Mouse (Mus musculus): Measurements from ENCODE around the gene Cysrt1.

Cysrt1 gene

DNA sequence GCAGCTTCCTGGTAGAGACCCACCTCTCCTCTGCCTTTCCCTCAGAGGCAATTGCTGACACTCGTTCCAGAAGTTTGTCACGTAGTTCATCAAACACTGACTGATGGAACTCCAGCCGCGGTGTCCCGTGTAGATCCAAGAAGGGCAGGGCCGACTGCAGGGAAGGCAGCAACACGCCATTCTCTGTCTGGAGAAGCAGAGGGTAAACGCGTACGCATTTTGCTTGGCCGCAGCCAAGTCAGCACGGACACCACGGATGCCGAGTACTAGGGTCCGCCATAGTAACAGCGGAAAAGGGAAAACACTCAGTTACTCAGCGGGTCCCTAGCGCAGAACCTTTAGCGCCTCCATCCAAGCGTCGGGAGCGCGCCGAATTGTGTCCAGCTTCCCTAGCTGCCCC is 31.6 kb downstream of the Cysrt1 start:
- no peak for DNase-seq (ENCODE audit: low read depth)

DNA sequence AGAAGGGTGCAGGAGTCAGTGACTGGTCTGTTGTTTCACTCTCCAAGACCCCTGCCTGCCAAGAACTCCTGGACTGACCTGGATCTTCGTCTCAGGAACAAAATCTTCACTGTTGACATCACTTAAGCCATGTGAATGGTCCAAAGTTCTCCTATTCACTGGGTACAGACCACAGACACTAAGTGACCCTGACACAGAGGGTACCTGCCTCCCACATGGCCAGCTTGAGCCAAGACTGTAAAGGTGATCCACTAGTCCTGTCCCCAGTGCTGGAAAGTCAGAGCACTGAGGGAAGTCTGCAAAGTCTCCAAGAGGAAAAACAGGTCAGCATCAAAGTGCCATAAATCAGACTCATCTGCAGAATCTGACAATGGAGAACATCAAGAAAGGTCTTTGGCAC is 34.7 kb downstream of the Cysrt1 start:
- DNase-seq (ENCODE audit: low read depth) = no peak

GRCm38 (mm10) chr2:25203631-25204214 is 38.5 kb downstream of the Cysrt1 start:
- DNase-seq (ENCODE audit: low read depth) = no peak

- DNase-seq (ENCODE audit: low read depth) = no peak
Observed at GRCm38 (mm10) chr2:25200631-25201030, 41.6 kb downstream of the Cysrt1 start.

GRCm38 (mm10) chr2:25197946-25198345 is 44.3 kb downstream of the Cysrt1 start:
- no peak for DNase-seq (ENCODE audit: low read depth)

DNA sequence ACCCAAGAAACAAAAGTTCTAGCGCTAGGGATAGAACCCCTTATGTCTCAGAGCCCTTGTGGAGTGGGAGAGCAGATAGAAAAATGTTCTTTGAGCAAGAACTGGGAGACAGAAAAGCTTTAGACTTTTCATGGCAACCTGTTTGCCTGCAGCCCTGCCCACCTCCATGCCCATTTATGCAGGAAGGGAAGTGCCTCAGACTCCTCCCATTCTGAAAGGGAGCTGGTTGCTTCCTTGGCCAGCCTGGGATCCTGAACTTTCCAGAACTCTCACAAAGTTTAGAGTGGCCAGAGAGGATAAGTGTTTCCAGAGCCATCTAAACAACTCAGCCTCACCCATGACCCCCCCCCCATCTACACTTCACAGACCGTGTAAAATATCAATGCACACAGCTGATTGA is 45.1 kb downstream of the Cysrt1 start:
- no peak for DNase-seq (ENCODE audit: low read depth)

DNA sequence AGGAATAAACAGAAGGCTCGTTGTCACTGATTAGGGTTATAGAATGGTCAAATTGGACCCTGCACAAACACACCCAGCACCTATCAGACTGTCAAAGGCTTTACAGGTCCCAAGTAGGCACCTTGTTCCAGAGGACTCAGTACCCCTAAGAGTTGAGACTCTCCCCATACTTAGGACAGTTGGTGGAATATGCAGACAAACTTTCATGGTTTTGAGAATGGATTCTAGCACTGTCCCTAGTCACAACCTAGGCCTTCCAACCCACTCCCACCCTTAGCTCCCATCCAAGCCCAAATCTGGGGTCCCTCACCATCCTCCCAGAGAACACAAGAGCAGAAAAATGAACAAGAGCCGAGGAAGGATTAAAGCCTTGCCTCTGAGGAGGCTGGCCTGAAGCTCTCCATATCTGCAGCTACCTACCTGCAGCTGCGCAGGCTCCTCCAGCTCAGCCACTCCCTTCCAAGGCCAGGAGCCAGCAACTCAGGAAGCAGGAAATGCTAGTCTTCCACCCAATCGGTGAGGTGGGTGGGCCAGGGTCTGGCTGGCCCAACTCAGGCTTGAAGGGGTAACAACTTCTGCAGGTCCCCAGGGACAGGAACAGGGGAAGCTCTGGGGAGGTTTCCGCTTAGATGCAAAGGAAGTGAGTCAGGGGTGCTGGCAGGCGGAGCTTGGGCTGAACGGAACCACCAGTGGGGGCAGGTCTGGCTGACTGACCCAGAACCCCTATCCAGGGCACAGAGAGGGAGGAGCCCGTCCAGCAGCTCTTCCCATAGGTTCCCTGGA is 45.9 kb downstream of the Cysrt1 start, which contains the start of gene Tor4a:
Gene Tor4a (minus strand): TSS at position 715 of the 783 bp plus-strand sequence.
- DNase-seq (ENCODE audit: low read depth) = peak; percentile 72

- DNase-seq (ENCODE audit: low read depth) = no peak
Observed at GRCm38 (mm10) chr2:25195211-25196156, 46.8 kb downstream of the Cysrt1 start.

- no peak for DNase-seq (ENCODE audit: low read depth)
Observed at GRCm38 (mm10) chr2:25194486-25195171, 47.6 kb downstream of the Cysrt1 start.

DNA sequence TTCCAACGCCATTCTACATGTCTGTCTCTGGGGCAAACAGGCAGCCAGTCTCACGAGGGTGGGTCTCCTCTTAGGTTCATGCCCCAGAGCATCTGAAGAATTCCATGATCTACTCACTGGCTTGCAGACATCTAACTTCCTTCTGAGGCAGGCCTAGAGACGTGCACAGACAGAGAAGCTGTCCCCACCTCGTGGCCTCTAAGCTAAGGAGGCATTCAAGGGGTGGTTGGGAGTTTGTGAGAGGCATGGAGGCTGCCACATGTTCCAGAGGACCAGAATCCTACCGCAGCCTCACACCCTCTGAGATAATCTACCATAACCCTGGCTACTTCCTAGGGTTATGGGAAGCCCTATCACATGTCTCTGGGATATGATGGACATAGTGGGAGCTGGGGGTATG is 48.2 kb downstream of the Cysrt1 start:
- no peak for DNase-seq (ENCODE audit: low read depth)

DNA sequence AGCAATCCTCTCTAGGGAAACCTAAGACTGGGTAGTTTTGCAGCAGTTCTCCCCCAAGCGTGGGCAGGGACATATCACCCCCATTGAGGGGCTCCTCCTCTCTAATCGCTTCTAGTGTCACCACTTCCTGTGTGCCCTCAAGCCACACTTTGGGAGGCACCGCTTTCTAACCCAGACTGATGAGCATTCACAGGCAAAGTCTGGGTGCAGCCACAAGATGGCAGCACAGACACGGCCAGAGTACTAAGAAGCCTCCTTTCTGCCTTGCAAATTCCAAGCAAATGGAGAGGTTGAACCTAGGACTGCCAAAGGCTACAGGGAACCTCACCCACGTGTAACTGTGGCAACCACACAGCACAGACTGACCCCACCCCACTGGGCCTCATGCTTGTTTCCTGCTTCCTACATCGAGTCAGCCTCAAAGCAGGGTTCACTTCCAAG is 48.9 kb downstream of the Cysrt1 start:
- peak; percentile 91 for DNase-seq (ENCODE audit: low read depth)
